Mouse (Mus musculus) mesoderm, embryonic 11.5 days (tissue): Measurements from ENCODE around the gene S1pr5.
"Not testable (repeated sequence)": the region's sequence is repeated elsewhere in the genome, so short reads cannot be mapped to it uniquely, and the experiment has no call there.

Source experiments
- DNase-seq: peaks from one replicate; pipeline ENCODE4 v3.0.0-alpha.2; 2012; ENCODE audit warnings: low read depth, low spot score

The S1pr5 gene

GRCm38 (mm10) chr9:21248326-21248725 is at the start of gene S1pr5:
S1pr5 (minus strand) TSS chr9:21248443.
- no peak for DNase-seq

- DNase-seq, result no peak
Measured at GRCm38 (mm10) chr9:21292271-21292670, 44.0 kb upstream of the S1pr5 start.

GRCm38 (mm10) chr9:21291868-21292267 is 43.6 kb upstream of the S1pr5 start:
- DNase-seq, result not testable (repeated sequence)

GRCm38 (mm10) chr9:21291022-21291787 is 43.0 kb upstream of the S1pr5 start, which contains the start of gene Cdkn2d:
Cdkn2d (minus strand) TSS chr9:21291407.
- peak; percentile 100 for DNase-seq

- peak; percentile 36 for DNase-seq
Measured at GRCm38 (mm10) chr9:21290589-21290988, 42.3 kb upstream of the S1pr5 start.

- no peak for DNase-seq
Measured at GRCm38 (mm10) chr9:21289337-21289671, 41.1 kb upstream of the S1pr5 start.

- no peak for DNase-seq
Measured at GRCm38 (mm10) chr9:21288404-21289336, 40.4 kb upstream of the S1pr5 start.

GRCm38 (mm10) chr9:21287571-21288402 is 39.5 kb upstream of the S1pr5 start, which contains the start of gene Kri1:
Kri1 (minus strand) TSS chr9:21287969.
- peak; percentile 98 for DNase-seq

GRCm38 (mm10) chr9:21286753-21287152 is 38.5 kb upstream of the S1pr5 start:
- DNase-seq, result no peak

GRCm38 (mm10) chr9:21283994-21284393 is 35.8 kb upstream of the S1pr5 start:
- DNase-seq, result no peak

GRCm38 (mm10) chr9:21283591-21283990 is 35.3 kb upstream of the S1pr5 start:
- DNase-seq, result no peak

GRCm38 (mm10) chr9:21277776-21278175 is 29.5 kb upstream of the S1pr5 start:
- no peak for DNase-seq

GRCm38 (mm10) chr9:21276307-21276706 is 28.1 kb upstream of the S1pr5 start:
- DNase-seq, result no peak

GRCm38 (mm10) chr9:21275727-21276126 is 27.5 kb upstream of the S1pr5 start:
- DNase-seq, result no peak

GRCm38 (mm10) chr9:21275013-21275710 is 26.9 kb upstream of the S1pr5 start:
- no peak for DNase-seq

- DNase-seq, result no peak
Measured at GRCm38 (mm10) chr9:21274336-21274735, 26.1 kb upstream of the S1pr5 start.

GRCm38 (mm10) chr9:21273520-21274228 is 25.4 kb upstream of the S1pr5 start:
- no peak for DNase-seq

- DNase-seq, result no peak
Measured at GRCm38 (mm10) chr9:21273094-21273493, 24.9 kb upstream of the S1pr5 start.

- no peak for DNase-seq
Measured at GRCm38 (mm10) chr9:21272391-21272790, 24.1 kb upstream of the S1pr5 start.

GRCm38 (mm10) chr9:21269590-21269989 is 21.3 kb upstream of the S1pr5 start:
- DNase-seq, result not testable (repeated sequence)
